Mouse (Mus musculus) ES-Bruce4 (cell line): ENCODE measurements at regions not wholly inside any gene's neighbourhood (a gene's known extent, or its start where the extent isn't known, plus 50 kb on each side); places are given as distances from the start of the nearest gene placed in this dataset.

ENCODE experiments used
- CTCF ChIP-seq: IDR thresholded peaks from one replicate; pipeline ENCODE4 v1.8.1; 2011; ENCODE audit warnings: low read depth, low read length
- EP300 ChIP-seq: IDR thresholded peaks from 2 replicates; pipeline ENCODE4 v1.6.1; 2011; ENCODE audit warnings: low read depth, low read length; ENCODE audit not compliant: insufficient read depth
- POLR2A ChIP-seq: IDR thresholded peaks from one replicate; pipeline ENCODE4 v1.8.1; 2011; ENCODE audit warnings: low read length; ENCODE audit not compliant: insufficient read depth

DNA sequence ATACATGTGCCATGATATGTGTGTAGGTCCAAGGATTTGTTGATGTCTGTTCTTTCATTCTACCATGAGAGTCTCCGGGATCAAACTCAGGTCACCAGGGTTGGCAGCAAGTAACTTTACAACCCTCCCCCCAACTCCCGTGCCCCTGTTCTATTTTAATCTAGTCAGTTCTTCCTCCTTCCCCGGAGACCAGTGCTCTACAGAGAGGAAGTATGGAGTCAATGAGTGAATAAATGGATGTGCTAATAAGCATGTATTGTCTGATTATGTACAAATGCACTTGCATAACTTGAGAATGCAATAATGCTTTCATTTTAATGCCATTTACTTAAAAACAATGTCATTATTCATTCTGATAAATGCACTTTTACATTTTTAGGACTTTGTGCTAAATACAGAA is 79.1 kb upstream of the Tbl1xr1 start:
- TF ChIP-seq CTCF, result no peak
- TF ChIP-seq POLR2A, result no peak
- TF ChIP-seq EP300, result no peak
